Mouse (Mus musculus) induced T-regulatory cell, adult 2 months (primary cell): ENCODE data around the gene Siglec1.
A peak's percentile ranks its signal among the peaks of the same experiment; 100 is the strongest.

Experiments used
- DNase-seq: peaks from one replicate; pipeline ENCODE4 v3.0.0-alpha.2; 2012; ENCODE audit warnings: low read depth

Siglec1 gene

GRCm38 (mm10) chr2:131097087-131097486 lies 10.5 kb upstream of the Siglec1 start:
- DNase-seq, result no peak

- peak; percentile 30 for DNase-seq
These were observed 9.7 kb upstream of the Siglec1 start for GRCm38 (mm10) chr2:131096101-131096795.

- peak; percentile 85 for DNase-seq
These were observed 8.3 kb upstream of the Siglec1 start for GRCm38 (mm10) chr2:131094823-131095222.

- DNase-seq, result no peak
These were observed 7.0 kb upstream of the Siglec1 start for GRCm38 (mm10) chr2:131093577-131093976.

GRCm38 (mm10) chr2:131090852-131091251 lies 4.3 kb upstream of the Siglec1 start:
- DNase-seq, result no peak

GRCm38 (mm10) chr2:131089634-131090033 lies 3.1 kb upstream of the Siglec1 start:
- no peak for DNase-seq

- no peak for DNase-seq
These were observed 2.0 kb upstream of the Siglec1 start for GRCm38 (mm10) chr2:131088581-131088980.

GRCm38 (mm10) chr2:131084206-131084605 lies 2.4 kb downstream of the Siglec1 start:
- DNase-seq, result no peak

- DNase-seq, result no peak
These were observed 6.1 kb downstream of the Siglec1 start for GRCm38 (mm10) chr2:131080507-131080906.

GRCm38 (mm10) chr2:131072536-131072935 lies 14.0 kb downstream of the Siglec1 start:
- no peak for DNase-seq

- no peak for DNase-seq
These were observed 19.1 kb downstream of the Siglec1 start for GRCm38 (mm10) chr2:131067481-131067880.

GRCm38 (mm10) chr2:131066342-131066741 lies 20.2 kb downstream of the Siglec1 start:
- no peak for DNase-seq

- no peak for DNase-seq
These were observed 23.1 kb downstream of the Siglec1 start, which contains the start of gene Adam33 for GRCm38 (mm10) chr2:131063404-131063864. Gene Adam33, minus strand, starts transcription at chr2:131063814.

GRCm38 (mm10) chr2:131061607-131062006 lies 25.0 kb downstream of the Siglec1 start:
- no peak for DNase-seq

- no peak for DNase-seq
These were observed 25.8 kb downstream of the Siglec1 start for GRCm38 (mm10) chr2:131060784-131061183.

- DNase-seq, result no peak
These were observed 26.6 kb downstream of the Siglec1 start for GRCm38 (mm10) chr2:131059781-131060540.

GRCm38 (mm10) chr2:131059377-131059776 lies 27.2 kb downstream of the Siglec1 start:
- DNase-seq, result no peak

GRCm38 (mm10) chr2:131058672-131059071 lies 27.9 kb downstream of the Siglec1 start:
- no peak for DNase-seq

GRCm38 (mm10) chr2:131056191-131056590 lies 30.4 kb downstream of the Siglec1 start:
- peak; percentile 59 for DNase-seq

- DNase-seq, result peak; percentile 73
These were observed 30.9 kb downstream of the Siglec1 start for GRCm38 (mm10) chr2:131055631-131056030.

- DNase-seq, result no peak
These were observed 31.8 kb downstream of the Siglec1 start for GRCm38 (mm10) chr2:131054646-131055264.

GRCm38 (mm10) chr2:131053851-131054645 lies 32.5 kb downstream of the Siglec1 start:
- peak; percentile 28 for DNase-seq
